ENCODE assay signal across 25 mouse cellular contexts in the genomic region with DNA sequence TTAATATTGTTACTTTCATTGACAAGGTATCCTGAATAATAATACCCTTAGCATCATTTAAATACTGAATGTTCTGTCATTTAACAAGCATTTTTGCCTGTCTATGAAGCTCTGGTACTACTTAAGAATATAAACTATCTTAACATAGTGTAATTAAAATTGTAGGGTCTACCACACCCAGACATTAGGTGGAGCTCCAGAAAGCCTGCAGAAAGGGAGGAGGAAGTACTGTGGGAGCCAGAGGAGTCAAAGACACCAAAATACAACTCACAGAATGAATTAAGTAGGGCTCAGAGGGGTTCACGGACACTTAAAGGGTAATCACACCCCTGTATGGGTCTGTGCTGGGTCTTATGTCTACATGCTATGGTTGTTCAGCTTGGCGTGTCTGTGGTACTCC.
"Had no signal": no experiment of that assay in that cellular context is flagged by ENCODE, and none has a peak within 500 bp of the region (broad histone marks: within the 10 kb centered on the region; RNA-seq: fewer than 3 reads in every experiment).

No protein-coding gene starts in this region.

- DNase-seq: gastrocnemius, adult 2 months; gastrocnemius, postnatal 10 days; gastrocnemius, postnatal 25 days; heart, adult 18-20 months; heart, postnatal 10 days; heart, postnatal 4 days; kidney, adult 18-20 months; kidney, adult 8-10 months; kidney, postnatal 10 days; kidney, postnatal 25 days; kidney, postnatal 4 days; liver; liver, embryonic 13.5 days had no signal

- ATAC-seq: hindbrain, embryonic 16.5 days; inflammation-experienced regulatory T-cells, adult 6 months; intestine, embryonic 15.5 days; intestine, postnatal 0 days had no signal

- H3K27ac ChIP-seq: gastrocnemius, adult 2 months; heart, embryonic 10.5 days; hindbrain, embryonic 10.5 days; hindbrain, embryonic 12.5 days; hindbrain, embryonic 14.5 days; intestine, embryonic 15.5 days; left cerebral cortex, adult 2 months; limb, embryonic 10.5 days; limb, embryonic 12.5 days; liver, embryonic 13.5 days had no signal

- H3K9ac ChIP-seq: heart, embryonic 12.5 days; hindbrain, embryonic 12.5 days; hindbrain, embryonic 14.5 days; intestine, embryonic 15.5 days; limb, embryonic 12.5 days; liver, embryonic 13.5 days had no signal

- H3K9me3 ChIP-seq: heart, embryonic 10.5 days; heart, embryonic 12.5 days; hindbrain, embryonic 10.5 days; hindbrain, embryonic 12.5 days; intestine, embryonic 15.5 days; limb, embryonic 10.5 days; limb, embryonic 12.5 days; liver, embryonic 13.5 days had no signal

- H3K4me1 ChIP-seq: heart, embryonic 10.5 days; heart, embryonic 12.5 days; hindbrain, embryonic 10.5 days; hindbrain, embryonic 12.5 days; intestine, embryonic 15.5 days; limb, embryonic 10.5 days; limb, embryonic 12.5 days had no signal

- H3K4me3 ChIP-seq: gastrocnemius, adult 2 months; heart, embryonic 10.5 days; heart, embryonic 12.5 days; hindbrain, embryonic 10.5 days; hindbrain, embryonic 12.5 days; intestine, embryonic 15.5 days; left cerebral cortex, adult 2 months; limb, embryonic 10.5 days; limb, embryonic 12.5 days; liver, embryonic 13.5 days had no signal

- H3K27me3 ChIP-seq: heart, embryonic 12.5 days; hindbrain, embryonic 12.5 days; intestine, embryonic 15.5 days; limb, embryonic 12.5 days; liver, embryonic 13.5 days had no signal
